Mouse (Mus musculus): ENCODE measurements at regions not wholly inside any gene's neighbourhood (a gene's known extent, or its start where the extent isn't known, plus 50 kb on each side); places are given as distances from the start of the nearest gene placed in this dataset.

- Histone ChIP-seq H3K4me3 (ENCODE audit: low read depth, low read length) (no peak overlapping the region), H3K27ac (ENCODE audit: low read length) (peak overlapping the region; percentile 53; the same call in 1 of the 2 replicates), H3K36me3 (ENCODE audit: control insufficient read depth, insufficient read depth, low read length) (no peaks in the 10 kb centered on the region), H3K4me1 (ENCODE audit: control insufficient read depth, insufficient read depth, low read length) (0 out of 2 replicates have a peak, but pooled peaks cover 4% of the 10 kb centered on the region), H3K9me3 (ENCODE audit: control insufficient read depth, low read depth, low read length) (no peaks in the 10 kb centered on the region), H3K27me3 (ENCODE audit: control insufficient read depth, insufficient read depth, low read length) (peaks cover 4% of the 10 kb centered on the region; the same call in 1 of the 2 replicates), H3K4me2 (replicated peaks; ENCODE audit: low read depth, low read length) (no peak overlapping the region), H3K9ac (replicated peaks; ENCODE audit: low read depth, low read length) (no peak overlapping the region)
- ATAC-seq (ENCODE audit: insufficient number of reproducible peaks, insufficient read depth, low FRiP score, low read depth), result no peak
- WGBS, result 69% methylated on average over 6 of the region's 6 CpGs
Measured at GRCm38 (mm10) chrX:99324546-99325170, 146.4 kb downstream of the Pja1 start.

- Histone ChIP-seq H3K4me3 (ENCODE audit: low read depth, low read length) (no peak overlapping the region), H3K27me3 (ENCODE audit: control insufficient read depth, insufficient read depth, low read length) (no peaks in the 10 kb centered on the region)
Measured at GRCm38 (mm10) chrX:99319791-99320190, 151.3 kb downstream of the Pja1 start.

GRCm38 (mm10) chrX:99319163-99319562 lies 151.9 kb downstream of the Pja1 start:
- no peaks in the 10 kb centered on the region for H3K4me1 ChIP-seq (ENCODE audit: control insufficient read depth, insufficient read depth, low read length)
- no peak overlapping the region for H3K9ac ChIP-seq (replicated peaks; ENCODE audit: low read depth, low read length)
- no peak overlapping the region for H3K27ac ChIP-seq (ENCODE audit: low read length)
- no peaks in the 10 kb centered on the region for H3K9me3 ChIP-seq (ENCODE audit: control insufficient read depth, low read depth, low read length)
- no peaks in the 10 kb centered on the region for H3K36me3 ChIP-seq (ENCODE audit: control insufficient read depth, insufficient read depth, low read length)
- no peak for ATAC-seq (ENCODE audit: insufficient number of reproducible peaks, insufficient read depth, low FRiP score, low read depth)
- H3K27me3 ChIP-seq (ENCODE audit: control insufficient read depth, insufficient read depth, low read length), result no peaks in the 10 kb centered on the region
- H3K4me3 ChIP-seq (ENCODE audit: low read depth, low read length), result no peak overlapping the region
- WGBS, result 52% methylated on average over 6 of the region's 6 CpGs
- H3K4me2 ChIP-seq (replicated peaks; ENCODE audit: low read depth, low read length), result no peak overlapping the region

More at GRCm38 (mm10) chrX:99319791-99320190, 151.3 kb downstream of the Pja1 start:
- no peak overlapping the region for H3K27ac ChIP-seq (ENCODE audit: low read length)
- no peak overlapping the region for H3K9ac ChIP-seq (replicated peaks; ENCODE audit: low read depth, low read length)
- H3K36me3 ChIP-seq (ENCODE audit: control insufficient read depth, insufficient read depth, low read length), result no peaks in the 10 kb centered on the region
- H3K4me2 ChIP-seq (replicated peaks; ENCODE audit: low read depth, low read length), result no peak overlapping the region
- no peak for ATAC-seq (ENCODE audit: insufficient number of reproducible peaks, insufficient read depth, low FRiP score, low read depth)
- WGBS, result 75% methylated on average over 7 of the region's 7 CpGs
- no peaks in the 10 kb centered on the region for H3K9me3 ChIP-seq (ENCODE audit: control insufficient read depth, low read depth, low read length)
- H3K4me1 ChIP-seq (ENCODE audit: control insufficient read depth, insufficient read depth, low read length), result 0 out of 2 replicates have a peak, but pooled peaks cover 3% of the 10 kb centered on the region

GRCm38 (mm10) chrX:99318141-99318540 lies 152.9 kb downstream of the Pja1 start:
- H3K9ac ChIP-seq (replicated peaks; ENCODE audit: low read depth, low read length), result no peak overlapping the region
- no peaks in the 10 kb centered on the region for H3K27me3 ChIP-seq (ENCODE audit: control insufficient read depth, insufficient read depth, low read length)
- no peaks in the 10 kb centered on the region for H3K4me1 ChIP-seq (ENCODE audit: control insufficient read depth, insufficient read depth, low read length)
- no peak overlapping the region for H3K4me3 ChIP-seq (ENCODE audit: low read depth, low read length)
- H3K27ac ChIP-seq (ENCODE audit: low read length), result no peak overlapping the region
- no peaks in the 10 kb centered on the region for H3K9me3 ChIP-seq (ENCODE audit: control insufficient read depth, low read depth, low read length)
- ATAC-seq (ENCODE audit: insufficient number of reproducible peaks, insufficient read depth, low FRiP score, low read depth), result no peak
- no peak overlapping the region for H3K4me2 ChIP-seq (replicated peaks; ENCODE audit: low read depth, low read length)
- H3K36me3 ChIP-seq (ENCODE audit: control insufficient read depth, insufficient read depth, low read length), result no peaks in the 10 kb centered on the region
- WGBS, result 74% methylated on average over 8 of the region's 8 CpGs

- Histone ChIP-seq H3K36me3 (ENCODE audit: control insufficient read depth, insufficient read depth, low read length) (no peaks in the 10 kb centered on the region), H3K27me3 (ENCODE audit: control insufficient read depth, insufficient read depth, low read length) (no peaks in the 10 kb centered on the region), H3K4me2 (replicated peaks; ENCODE audit: low read depth, low read length) (no peak overlapping the region), H3K27ac (ENCODE audit: low read length) (no peak overlapping the region), H3K4me1 (ENCODE audit: control insufficient read depth, insufficient read depth, low read length) (no peaks in the 10 kb centered on the region), H3K9ac (replicated peaks; ENCODE audit: low read depth, low read length) (no peak overlapping the region), H3K9me3 (ENCODE audit: control insufficient read depth, low read depth, low read length) (no peaks in the 10 kb centered on the region), H3K4me3 (ENCODE audit: low read depth, low read length) (no peak overlapping the region)
- no peak for ATAC-seq (ENCODE audit: insufficient number of reproducible peaks, insufficient read depth, low FRiP score, low read depth)
- 67% methylated on average over 10 of the region's 10 CpGs for WGBS
Measured at GRCm38 (mm10) chrX:99317736-99318135, 153.3 kb downstream of the Pja1 start.

GRCm38 (mm10) chrX:99316410-99317056 lies 154.5 kb downstream of the Pja1 start:
- Histone ChIP-seq H3K4me1 (ENCODE audit: control insufficient read depth, insufficient read depth, low read length) (no peaks in the 10 kb centered on the region), H3K27me3 (ENCODE audit: control insufficient read depth, insufficient read depth, low read length) (no peaks in the 10 kb centered on the region), H3K9me3 (ENCODE audit: control insufficient read depth, low read depth, low read length) (no peaks in the 10 kb centered on the region), H3K27ac (ENCODE audit: low read length) (no peak overlapping the region), H3K4me2 (replicated peaks; ENCODE audit: low read depth, low read length) (no peak overlapping the region), H3K36me3 (ENCODE audit: control insufficient read depth, insufficient read depth, low read length) (no peaks in the 10 kb centered on the region), H3K4me3 (ENCODE audit: low read depth, low read length) (no peak overlapping the region), H3K9ac (replicated peaks; ENCODE audit: low read depth, low read length) (no peak overlapping the region)
- peak; percentile 33; the same call in 1 of the 2 replicates for ATAC-seq (ENCODE audit: insufficient number of reproducible peaks, insufficient read depth, low FRiP score, low read depth)
- 52% methylated on average over 4 of the region's 4 CpGs for WGBS

- Histone ChIP-seq H3K4me3 (ENCODE audit: low read depth, low read length) (no peak overlapping the region), H3K27ac (ENCODE audit: low read length) (no peak overlapping the region), H3K9ac (replicated peaks; ENCODE audit: low read depth, low read length) (no peak overlapping the region), H3K36me3 (ENCODE audit: control insufficient read depth, insufficient read depth, low read length) (no peaks in the 10 kb centered on the region), H3K9me3 (ENCODE audit: control insufficient read depth, low read depth, low read length) (no peaks in the 10 kb centered on the region), H3K4me1 (ENCODE audit: control insufficient read depth, insufficient read depth, low read length) (no peaks in the 10 kb centered on the region), H3K4me2 (replicated peaks; ENCODE audit: low read depth, low read length) (no peak overlapping the region), H3K27me3 (ENCODE audit: control insufficient read depth, insufficient read depth, low read length) (no peaks in the 10 kb centered on the region)
- WGBS, result 68% methylated on average over 6 of the region's 6 CpGs
- no peak for ATAC-seq (ENCODE audit: insufficient number of reproducible peaks, insufficient read depth, low FRiP score, low read depth)
Measured at GRCm38 (mm10) chrX:99299110-99299509, 163.2 kb downstream of the Efnb1 start.

GRCm38 (mm10) chrX:99294726-99295125 lies 158.8 kb downstream of the Efnb1 start:
- no peak overlapping the region for H3K4me2 ChIP-seq (replicated peaks; ENCODE audit: low read depth, low read length)
- no peak overlapping the region for H3K27ac ChIP-seq (ENCODE audit: low read length)
- no peaks in the 10 kb centered on the region for H3K9me3 ChIP-seq (ENCODE audit: control insufficient read depth, low read depth, low read length)
- no peak for ATAC-seq (ENCODE audit: insufficient number of reproducible peaks, insufficient read depth, low FRiP score, low read depth)
- H3K27me3 ChIP-seq (ENCODE audit: control insufficient read depth, insufficient read depth, low read length), result no peaks in the 10 kb centered on the region
- WGBS, result 61% methylated on average over 8 of the region's 8 CpGs
- H3K4me3 ChIP-seq (ENCODE audit: low read depth, low read length), result no peak overlapping the region
- H3K36me3 ChIP-seq (ENCODE audit: control insufficient read depth, insufficient read depth, low read length), result no peaks in the 10 kb centered on the region
- no peak overlapping the region for H3K9ac ChIP-seq (replicated peaks; ENCODE audit: low read depth, low read length)
- peaks cover 5% of the 10 kb centered on the region; the same call in 1 of the 2 replicates for H3K4me1 ChIP-seq (ENCODE audit: control insufficient read depth, insufficient read depth, low read length)

Measured in stomach, embryonic 14.5 days (tissue).